Mouse (Mus musculus) gastrocnemius, adult 8-10 months (tissue): ENCODE data around the gene Opn4. TPM values are rescaled to one million over a fixed set of nuclear protein-coding genes. Genes with fewer than 3 reads are reported as not detected.

ENCODE experiments used
- DNase-seq, 2 experiments: peaks; one replicate each; pipeline ENCODE4 v3.0.0; 2022; ENCODE audit warnings: low spot score in 2 of 2
- total RNA-seq, 4 experiments: library from RNA; stranded (reverse); gene quantifications; 2 replicates each; pipeline ENCODE4 v1.2.4; 2022

Gene Opn4
- total RNA-seq, 4 experiments from 2014 or later, result not detected

- no peak for DNase-seq
These were observed 8.9 kb downstream of the Opn4 start for GRCm38 (mm10) chr14:34590743-34591675.

- DNase-seq, result no peak
These were observed 9.8 kb downstream of the Opn4 start for GRCm38 (mm10) chr14:34590017-34590570.

- peak in 1 of 2 experiments; percentile 76 for DNase-seq
These were observed 10.7 kb downstream of the Opn4 start for GRCm38 (mm10) chr14:34589185-34589713.

GRCm38 (mm10) chr14:34588498-34588897 lies 11.4 kb downstream of the Opn4 start, which contains the start of gene Ldb3:
Ldb3 (minus strand) TSS chr14:34588682.
- DNase-seq, result peak; percentile 75 to 86

GRCm38 (mm10) chr14:34588005-34588404 lies 11.9 kb downstream of the Opn4 start:
- no peak for DNase-seq

- DNase-seq, result no peak
These were observed 13.1 kb downstream of the Opn4 start for GRCm38 (mm10) chr14:34586871-34587270.

GRCm38 (mm10) chr14:34585358-34586105 lies 14.4 kb downstream of the Opn4 start:
- DNase-seq, result no peak

- DNase-seq, result no peak
These were observed 17.1 kb downstream of the Opn4 start for GRCm38 (mm10) chr14:34582740-34583427.

GRCm38 (mm10) chr14:34576858-34577257 lies 23.1 kb downstream of the Opn4 start:
- DNase-seq, result no peak

GRCm38 (mm10) chr14:34574068-34574467 lies 25.9 kb downstream of the Opn4 start:
- DNase-seq, result peak; percentile 72 to 82

GRCm38 (mm10) chr14:34573348-34573913 lies 26.5 kb downstream of the Opn4 start:
- no peak for DNase-seq

- DNase-seq, result no peak
These were observed 28.1 kb downstream of the Opn4 start for GRCm38 (mm10) chr14:34571610-34572387.

- no peak for DNase-seq
These were observed 29.0 kb downstream of the Opn4 start for GRCm38 (mm10) chr14:34570903-34571302.

GRCm38 (mm10) chr14:34570294-34570693 lies 29.6 kb downstream of the Opn4 start:
- DNase-seq, result no peak

- DNase-seq, result no peak
These were observed 30.3 kb downstream of the Opn4 start for GRCm38 (mm10) chr14:34569534-34570194.

GRCm38 (mm10) chr14:34568626-34569025 lies 31.3 kb downstream of the Opn4 start:
- DNase-seq, result no peak

- no peak for DNase-seq
These were observed 32.2 kb downstream of the Opn4 start for GRCm38 (mm10) chr14:34567697-34568096.

GRCm38 (mm10) chr14:34566530-34566929 lies 33.4 kb downstream of the Opn4 start:
- DNase-seq, result no peak

GRCm38 (mm10) chr14:34565711-34566110 lies 34.2 kb downstream of the Opn4 start:
- peak in 1 of 2 experiments; percentile 67 for DNase-seq
